ENCODE assay signal across 24 mouse cellular contexts in genomic region chr15:87370761-87371160, GRCm38 (mm10).
"Had no signal": no experiment of that assay in that cellular context is flagged by ENCODE, and none has a peak within 500 bp of the region (broad histone marks: within the 10 kb centered on the region; RNA-seq: fewer than 3 reads in every experiment).

No protein-coding gene starts in this region.

- H3K9me3 ChIP-seq: heart, embryonic 10.5 days; intestine, embryonic 15.5 days; limb, embryonic 15.5 days had no signal

- DNase-seq: gastrocnemius, adult 2 months; gastrocnemius, postnatal 10 days; gastrocnemius, postnatal 25 days; heart, adult 18-20 months; heart, postnatal 10 days; heart, postnatal 4 days; kidney, adult 18-20 months; kidney, adult 8-10 months; kidney, postnatal 10 days; kidney, postnatal 25 days; kidney, postnatal 4 days; left cerebral cortex, postnatal 4 days had no signal

- H3K4me3 ChIP-seq: gastrocnemius, adult 2 months; heart, embryonic 10.5 days; heart, embryonic 12.5 days; hindbrain, embryonic 10.5 days; hindbrain, embryonic 12.5 days; intestine, embryonic 15.5 days; layer of hippocampus, adult 2 months; limb, embryonic 13.5 days; limb, embryonic 15.5 days had no signal

- ATAC-seq: hindbrain, embryonic 16.5 days; inflammation-experienced regulatory T-cells, adult 6 months; intestine, embryonic 15.5 days; intestine, postnatal 0 days had no signal

- H3K27ac ChIP-seq: gastrocnemius, adult 2 months; heart, embryonic 10.5 days; hindbrain, embryonic 10.5 days; hindbrain, embryonic 12.5 days; hindbrain, embryonic 14.5 days; intestine, embryonic 15.5 days; layer of hippocampus, adult 2 months; limb, embryonic 13.5 days; limb, embryonic 15.5 days had no signal

- H3K36me3 ChIP-seq: heart, embryonic 10.5 days; heart, embryonic 12.5 days; hindbrain, embryonic 10.5 days; hindbrain, embryonic 12.5 days; intestine, embryonic 15.5 days; limb, embryonic 13.5 days; limb, embryonic 15.5 days had no signal

- H3K9ac ChIP-seq: heart, embryonic 12.5 days; hindbrain, embryonic 12.5 days; hindbrain, embryonic 14.5 days; intestine, embryonic 15.5 days; limb, embryonic 13.5 days; limb, embryonic 15.5 days had no signal

- H3K4me2 ChIP-seq: heart, embryonic 12.5 days; hindbrain, embryonic 12.5 days; hindbrain, embryonic 14.5 days; intestine, embryonic 15.5 days; limb, embryonic 13.5 days; limb, embryonic 15.5 days had no signal

- H3K4me1 ChIP-seq: heart, embryonic 10.5 days; heart, embryonic 12.5 days; hindbrain, embryonic 10.5 days; hindbrain, embryonic 12.5 days; intestine, embryonic 15.5 days; limb, embryonic 13.5 days; limb, embryonic 15.5 days had no signal

- H3K27me3 ChIP-seq: heart, embryonic 12.5 days; hindbrain, embryonic 12.5 days; intestine, embryonic 15.5 days; limb, embryonic 15.5 days had no signal
